Mouse (Mus musculus) ovary, adult 2 months (tissue): ENCODE measurements around the gene Tnfrsf18. TPM values are rescaled to one million over a fixed set of nuclear protein-coding genes. Genes with fewer than 3 reads are reported as not detected.

Source experiments
- polyA plus RNA-seq: library from polyadenylated mRNA; depleted of rRNA; stranded (reverse); fragments of >200 nt; gene quantifications from 2 replicates; pipeline ENCODE4 v1.2.3, GENCODE M21; 2012; rRNA removed

Gene Tnfrsf18
- polyA plus RNA-seq, result 1.3 and 2.4 TPM in 2 replicates

GRCm38 (mm10) chr4:156026013-156026412, at the start of gene Tnfrsf18:
Tnfrsf18 (plus strand) TSS chr4:156026164.

GRCm38 (mm10) chr4:155992241-155992905, 33.6 kb upstream of the Tnfrsf18 start, which contains the start of the genes B3galt6 and Sdf4:
B3galt6 (minus strand) TSS chr4:155992649.
Sdf4 (plus strand) TSS chr4:155992872.

GRCm38 (mm10) chr4:156013637-156014036, 12.3 kb upstream of the Tnfrsf18 start, which contains the start of gene Tnfrsf4:
Tnfrsf4 (plus strand) TSS chr4:156013843.

GRCm38 (mm10) chr4:156059261-156059660, 33.3 kb downstream of the Tnfrsf18 start, which contains the start of gene Ttll10:
Ttll10 (minus strand) TSS chr4:156059414.

Other genes with a start within 250 kb of the Tnfrsf18 start
- gene Tmem88b, start 240.3 kb upstream of the Tnfrsf18 start, polyA plus RNA-seq, result 0.81 and 0.84 TPM in 2 replicates
- 7.0 and 7.3 TPM in 2 replicates for gene Ankrd65, start 235.7 kb upstream of the Tnfrsf18 start, polyA plus RNA-seq
- 47.9 and 50.3 TPM in 2 replicates for gene Mrpl20, start 223.3 kb upstream of the Tnfrsf18 start, polyA plus RNA-seq
- 79.1 and 80.1 TPM in 2 replicates for gene Ccnl2, start 213.7 kb upstream of the Tnfrsf18 start, polyA plus RNA-seq
- 206 and 229 TPM in 2 replicates for gene Aurkaip1, start 194.9 kb upstream of the Tnfrsf18 start, polyA plus RNA-seq
- 550 and 561 TPM in 2 replicates for gene Mxra8, start 186.5 kb upstream of the Tnfrsf18 start, polyA plus RNA-seq
- 237 and 243 TPM in 2 replicates for gene Dvl1, start 178.8 kb upstream of the Tnfrsf18 start, polyA plus RNA-seq
- gene Tas1r3, start 162.8 kb upstream of the Tnfrsf18 start, polyA plus RNA-seq, result 1.3 and 1.4 TPM in 2 replicates
- 43.1 and 47.1 TPM in 2 replicates for gene Cptp, start 156.7 kb upstream of the Tnfrsf18 start, polyA plus RNA-seq
- 49.6 and 63.3 TPM in 2 replicates for gene Ints11, start 156.6 kb upstream of the Tnfrsf18 start, polyA plus RNA-seq
- gene Pusl1, start 134.4 kb upstream of the Tnfrsf18 start, polyA plus RNA-seq, result 142 and 148 TPM in 2 replicates
- gene Acap3, start 134.3 kb upstream of the Tnfrsf18 start, polyA plus RNA-seq, result 47.6 and 51.6 TPM in 2 replicates
- 132 and 145 TPM in 2 replicates for gene Ube2j2, start 82.3 kb upstream of the Tnfrsf18 start, polyA plus RNA-seq
- gene C1qtnf12, start 63.8 kb upstream of the Tnfrsf18 start, polyA plus RNA-seq, result 68.8 and 73.0 TPM in 2 replicates
- gene B3galt6, start 33.5 kb upstream of the Tnfrsf18 start, polyA plus RNA-seq, result 24.3 and 26.5 TPM in 2 replicates
- 48.7 and 65.1 TPM in 2 replicates for gene Sdf4, start 33.3 kb upstream of the Tnfrsf18 start, polyA plus RNA-seq
- 3.9 and 6.8 TPM in 2 replicates for gene Tnfrsf4, start 12.3 kb upstream of the Tnfrsf18 start, polyA plus RNA-seq
- 12.9 and 21.0 TPM in 2 replicates for gene Ttll10, start 33.2 kb downstream of the Tnfrsf18 start, polyA plus RNA-seq
- 41.1 and 43.5 TPM in 2 replicates for gene 9430015G10Rik, start 83.8 kb downstream of the Tnfrsf18 start, polyA plus RNA-seq
- gene Rnf223, start 104.3 kb downstream of the Tnfrsf18 start, polyA plus RNA-seq, result 2.4 and 3.2 TPM in 2 replicates
- gene Agrn, start 171.3 kb downstream of the Tnfrsf18 start, polyA plus RNA-seq, result 102 and 106 TPM in 2 replicates
- gene Isg15, start 174.7 kb downstream of the Tnfrsf18 start, polyA plus RNA-seq, result 11.5 and 19.8 TPM in 2 replicates
- 2.3 and 3.2 TPM in 2 replicates for gene AW011738, start 177.1 kb downstream of the Tnfrsf18 start, polyA plus RNA-seq
- gene Perm1, start 189.7 kb downstream of the Tnfrsf18 start, polyA plus RNA-seq, result 0.47 and 0.60 TPM in 2 replicates
- gene Plekhn1, start 208.7 kb downstream of the Tnfrsf18 start, polyA plus RNA-seq, result 102 and 109 TPM in 2 replicates
- gene Noc2l, start 209.8 kb downstream of the Tnfrsf18 start, polyA plus RNA-seq, result 124 and 144 TPM in 2 replicates
- gene Samd11, start 229.5 kb downstream of the Tnfrsf18 start, polyA plus RNA-seq, result 0.64 and 0.67 TPM in 2 replicates